Mouse (Mus musculus): Measurements from ENCODE around the gene Ap4b1. TPM values are rescaled to one million over a fixed set of nuclear protein-coding genes. Genes with fewer than 3 reads are reported as not detected.
"Not testable (repeated sequence)": the region's sequence is repeated elsewhere in the genome, so short reads cannot be mapped to it uniquely, and the experiment has no call there.

Gene Ap4b1
- polyA plus RNA-seq, 1 experiment from 2014 or later: 21.8 TPM

DNA sequence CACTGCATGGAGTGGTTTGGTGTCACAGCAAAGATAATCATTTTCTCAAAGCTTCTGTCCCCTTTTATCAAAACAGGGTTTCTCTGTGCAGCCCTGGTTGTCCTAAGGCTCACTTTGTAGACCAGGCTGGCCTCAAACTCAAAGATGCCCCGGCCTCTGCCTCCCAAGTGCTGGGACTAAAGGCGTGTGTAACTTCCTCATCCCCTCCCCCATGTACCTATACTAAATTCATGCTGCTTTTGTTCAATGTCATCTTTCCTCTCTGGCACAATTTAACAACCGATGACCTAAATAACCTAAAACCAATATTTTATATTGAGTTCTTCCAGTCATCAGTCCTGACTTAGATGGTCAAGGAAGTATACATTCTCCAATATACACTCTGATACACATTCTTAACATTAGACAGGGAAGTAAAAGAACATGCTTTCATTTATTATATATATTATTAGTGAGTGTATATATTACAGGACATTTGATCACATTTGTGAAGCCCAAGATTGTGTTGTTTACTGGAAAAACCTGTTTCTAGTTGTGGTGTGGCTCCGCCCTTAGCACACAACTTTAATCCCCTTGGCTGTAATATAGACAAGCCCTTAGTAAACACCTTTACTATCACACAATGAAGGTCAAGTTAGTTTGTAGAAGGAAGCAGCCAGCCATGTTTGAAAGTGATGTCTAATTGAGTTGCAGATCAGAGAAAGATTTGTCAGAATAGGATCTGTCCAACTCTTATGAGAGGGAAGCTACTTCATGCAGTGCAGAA, 26.3 kb upstream of the Ap4b1 start:
- Histone ChIP-seq H3K4me3 (no peak overlapping the region), H3K9me3 (no peaks in the 10 kb centered on the region), H3K36me3 (no peaks in the 10 kb centered on the region), H3K27me3 (no peaks in the 10 kb centered on the region), H3K4me1 (replicated peaks) (0 out of 2 replicates have a peak, but pooled peaks cover 3% of the 10 kb centered on the region), H3K9ac (no peak overlapping the region), H3K27ac (replicated peaks) (no peak overlapping the region), H3K4me2 (no peak overlapping the region)
- ATAC-seq (ENCODE audit: low FRiP score, low read depth): no peak
- 91% methylated on average over 4 of the region's 4 CpGs for WGBS

- no peak for ATAC-seq (ENCODE audit: low FRiP score, low read depth)
- H3K4me1 ChIP-seq (replicated peaks): peaks cover 28% of the 10 kb centered on the region
- no peaks in the 10 kb centered on the region for H3K27me3 ChIP-seq
- 65% methylated on average over 7 of the region's 7 CpGs for WGBS
- H3K4me2 ChIP-seq: no peak overlapping the region
- H3K9me3 ChIP-seq: no peaks in the 10 kb centered on the region
- H3K4me3 ChIP-seq: no peak overlapping the region
- H3K9ac ChIP-seq: no peak overlapping the region
- H3K36me3 ChIP-seq: no peaks in the 10 kb centered on the region
- H3K27ac ChIP-seq (replicated peaks): no peak overlapping the region
These were observed 22.1 kb upstream of the Ap4b1 start for GRCm38 (mm10) chr3:103787225-103787624.

GRCm38 (mm10) chr3:103789096-103789495, 20.2 kb upstream of the Ap4b1 start:
- peaks cover 28% of the 10 kb centered on the region for H3K4me1 ChIP-seq (replicated peaks)
- WGBS: 84% methylated on average over 7 of the region's 7 CpGs
- no peak overlapping the region for H3K27ac ChIP-seq (replicated peaks)
- H3K36me3 ChIP-seq: no peaks in the 10 kb centered on the region
- peak overlapping the region; percentile 74; the same call in 1 of the 2 replicates for H3K4me2 ChIP-seq
- ATAC-seq (ENCODE audit: low FRiP score, low read depth): no peak
- no peak overlapping the region for H3K9ac ChIP-seq
- no peaks in the 10 kb centered on the region for H3K9me3 ChIP-seq
- H3K27me3 ChIP-seq: 0 out of 2 replicates have a peak, but pooled peaks cover 2% of the 10 kb centered on the region
- peak overlapping the region; percentile 89; the same call in 1 of the 2 replicates for H3K4me3 ChIP-seq

DNA sequence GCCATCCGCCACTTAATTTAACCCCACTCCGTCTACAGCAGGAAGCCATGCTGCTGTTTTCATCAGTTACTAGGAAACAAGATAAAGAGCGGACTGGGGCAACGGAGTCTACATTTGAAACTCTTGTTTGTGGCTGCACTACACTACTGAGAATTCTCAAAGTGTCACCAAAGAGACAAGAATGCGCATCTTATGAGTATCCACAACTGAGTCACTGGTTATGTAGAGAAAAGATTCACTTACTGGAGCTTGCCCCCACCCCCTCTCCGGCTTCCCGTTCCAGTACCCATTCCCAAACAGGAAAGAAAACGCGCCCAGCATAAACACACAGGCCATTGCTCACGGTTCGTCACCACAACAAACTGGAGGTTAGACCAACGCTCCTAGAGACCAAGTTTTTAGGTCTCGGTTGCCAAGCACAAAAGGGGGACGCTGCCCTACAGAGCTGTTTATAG, 19.4 kb upstream of the Ap4b1 start:
- no peaks in the 10 kb centered on the region for H3K36me3 ChIP-seq
- H3K4me1 ChIP-seq (replicated peaks): peaks cover 28% of the 10 kb centered on the region
- peak overlapping the region; percentile 96 for H3K27ac ChIP-seq (replicated peaks)
- H3K9ac ChIP-seq: peak overlapping the region; percentile 93
- WGBS: 2% methylated on average over 14 of the region's 14 CpGs
- no peaks in the 10 kb centered on the region for H3K9me3 ChIP-seq
- H3K4me3 ChIP-seq: peak overlapping the region; percentile 89
- H3K27me3 ChIP-seq: 0 out of 2 replicates have a peak, but pooled peaks cover 2% of the 10 kb centered on the region
- H3K4me2 ChIP-seq: peak overlapping the region; percentile 74
- ATAC-seq (ENCODE audit: low FRiP score, low read depth): no peak

- H3K9ac ChIP-seq: peak overlapping the region; percentile 93
These were observed 18.8 kb upstream of the Ap4b1 start for GRCm38 (mm10) chr3:103790346-103791145.

GRCm38 (mm10) chr3:103791230-103792110, 17.9 kb upstream of the Ap4b1 start, which contains the start of gene Hipk1:
Gene Hipk1, minus strand, starts transcription at chr3:103791563.
- peak; percentile 96 for ATAC-seq (ENCODE audit: low FRiP score, low read depth)
- peak within 1 kb of the TSS; percentile 89 for H3K4me3 ChIP-seq
- peak within 1 kb of the TSS; percentile 93 for H3K9ac ChIP-seq
- peaks cover 28% of the 10 kb centered on the region for H3K4me1 ChIP-seq (replicated peaks)
- H3K4me2 ChIP-seq: peak within 1 kb of the TSS; percentile 74
- H3K9me3 ChIP-seq: no peaks in the 10 kb centered on the region
- no peaks in the 10 kb centered on the region for H3K36me3 ChIP-seq
- H3K27me3 ChIP-seq: 0 out of 2 replicates have a peak, but pooled peaks cover 2% of the 10 kb centered on the region
- 9% methylated on average over 48 of the region's 49 CpGs for WGBS
- peak within 1 kb of the TSS; percentile 96 for H3K27ac ChIP-seq (replicated peaks)

More at GRCm38 (mm10) chr3:103790346-103791145, 18.8 kb upstream of the Ap4b1 start:
- H3K9me3 ChIP-seq: no peaks in the 10 kb centered on the region
- 0 out of 2 replicates have a peak, but pooled peaks cover 2% of the 10 kb centered on the region for H3K27me3 ChIP-seq
- H3K4me1 ChIP-seq (replicated peaks): peaks cover 28% of the 10 kb centered on the region
- H3K36me3 ChIP-seq: no peaks in the 10 kb centered on the region
- H3K4me3 ChIP-seq: peak overlapping the region; percentile 89
- peak overlapping the region; percentile 74 for H3K4me2 ChIP-seq
- peak; percentile 88 for ATAC-seq (ENCODE audit: low FRiP score, low read depth)
- peak overlapping the region; percentile 96 for H3K27ac ChIP-seq (replicated peaks)
- WGBS: under 1% methylated on average over 49 of the region's 61 CpGs

- H3K4me2 ChIP-seq: peak overlapping the region; percentile 74
- WGBS: 88% methylated on average over 5 of the region's 5 CpGs
- H3K4me1 ChIP-seq (replicated peaks): peaks cover 28% of the 10 kb centered on the region
- peak overlapping the region; percentile 93; the same call in 1 of the 2 replicates for H3K9ac ChIP-seq
- H3K9me3 ChIP-seq; ATAC-seq (ENCODE audit: low FRiP score, low read depth); H3K27me3 ChIP-seq; H3K36me3 ChIP-seq: not testable (repeated sequence)
- H3K4me3 ChIP-seq: 0 out of 2 replicates have a peak overlapping the region, but pooled peaks have one; percentile 89
- H3K27ac ChIP-seq (replicated peaks): peak overlapping the region; percentile 96; the same call in 1 of the 2 replicates
These were observed 17.3 kb upstream of the Ap4b1 start for GRCm38 (mm10) chr3:103792111-103792406.

DNA sequence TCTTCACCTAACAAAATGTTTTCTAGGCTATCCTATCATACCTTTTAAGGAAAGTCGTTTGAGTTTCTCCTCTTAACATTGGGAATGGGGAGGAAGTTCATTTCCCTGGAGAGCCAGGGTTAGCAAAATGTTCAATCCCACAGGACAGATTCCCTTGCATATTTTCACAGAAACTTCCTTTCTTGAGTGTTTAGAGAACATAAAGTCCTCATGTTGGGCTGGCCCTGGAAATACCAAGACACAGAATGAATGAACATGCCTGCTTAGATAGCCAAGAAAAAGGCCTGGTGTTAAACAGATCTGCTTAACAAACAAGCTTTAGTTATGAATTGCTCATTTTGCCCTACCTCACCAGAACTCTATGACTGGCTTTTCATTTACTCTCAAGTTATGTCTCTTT, 16.8 kb upstream of the Ap4b1 start:
- H3K4me2 ChIP-seq: no peak overlapping the region
- 77% methylated on average over 1 of the region's 1 CpGs for WGBS
- ATAC-seq (ENCODE audit: low FRiP score, low read depth): no peak
- no peaks in the 10 kb centered on the region for H3K9me3 ChIP-seq
- H3K4me1 ChIP-seq (replicated peaks): peaks cover 25% of the 10 kb centered on the region
- H3K27ac ChIP-seq (replicated peaks): no peak overlapping the region
- H3K4me3 ChIP-seq: no peak overlapping the region
- no peak overlapping the region for H3K9ac ChIP-seq
- H3K27me3 ChIP-seq: 0 out of 2 replicates have a peak, but pooled peaks cover 2% of the 10 kb centered on the region
- no peaks in the 10 kb centered on the region for H3K36me3 ChIP-seq

DNA sequence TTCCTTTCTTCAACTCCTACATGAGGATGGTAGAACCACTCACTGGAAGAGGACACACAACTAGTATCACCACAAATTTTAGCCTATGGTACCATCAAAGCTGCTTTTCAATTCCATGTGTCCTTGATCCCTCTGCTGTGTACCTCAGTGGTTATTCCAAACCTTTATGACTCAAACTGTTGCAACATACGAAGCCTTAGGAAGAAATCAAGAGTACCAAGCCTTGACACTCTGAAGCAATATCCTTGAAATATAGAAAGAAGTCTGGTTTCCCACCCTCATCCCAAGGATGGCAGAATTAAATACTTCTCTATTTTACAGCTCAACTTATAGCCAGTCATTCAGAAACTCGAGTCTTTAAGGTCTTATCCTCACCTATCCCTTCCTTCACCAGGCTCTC, 12.9 kb upstream of the Ap4b1 start:
- Histone ChIP-seq H3K4me1 (replicated peaks) (peaks cover 6% of the 10 kb centered on the region; the same call in 1 of the 2 replicates), H3K27me3 (0 out of 2 replicates have a peak, but pooled peaks cover 2% of the 10 kb centered on the region), H3K9me3 (no peaks in the 10 kb centered on the region), H3K4me3 (no peak overlapping the region), H3K9ac (no peak overlapping the region), H3K4me2 (no peak overlapping the region), H3K36me3 (0 out of 2 replicates have a peak, but pooled peaks cover 3% of the 10 kb centered on the region), H3K27ac (replicated peaks) (no peak overlapping the region)
- 64% methylated on average over 2 of the region's 2 CpGs for WGBS
- no peak for ATAC-seq (ENCODE audit: low FRiP score, low read depth)

- WGBS: 86% methylated on average over 2 of the region's 2 CpGs
- H3K4me1 ChIP-seq (replicated peaks): no peaks in the 10 kb centered on the region
- H3K4me3 ChIP-seq: no peak overlapping the region
- no peak overlapping the region for H3K4me2 ChIP-seq
- H3K27me3 ChIP-seq: no peaks in the 10 kb centered on the region
- H3K9ac ChIP-seq: no peak overlapping the region
- H3K36me3 ChIP-seq: peaks cover 26% of the 10 kb centered on the region
- no peaks in the 10 kb centered on the region for H3K9me3 ChIP-seq
- no peak for ATAC-seq (ENCODE audit: low FRiP score, low read depth)
- no peak overlapping the region for H3K27ac ChIP-seq (replicated peaks)
These were observed 9.8 kb upstream of the Ap4b1 start for GRCm38 (mm10) chr3:103799507-103799906.

Data from hindbrain, embryonic 15.5 days (tissue).